ENCODE assay signal across 9 mouse cellular contexts in the genomic region with DNA sequence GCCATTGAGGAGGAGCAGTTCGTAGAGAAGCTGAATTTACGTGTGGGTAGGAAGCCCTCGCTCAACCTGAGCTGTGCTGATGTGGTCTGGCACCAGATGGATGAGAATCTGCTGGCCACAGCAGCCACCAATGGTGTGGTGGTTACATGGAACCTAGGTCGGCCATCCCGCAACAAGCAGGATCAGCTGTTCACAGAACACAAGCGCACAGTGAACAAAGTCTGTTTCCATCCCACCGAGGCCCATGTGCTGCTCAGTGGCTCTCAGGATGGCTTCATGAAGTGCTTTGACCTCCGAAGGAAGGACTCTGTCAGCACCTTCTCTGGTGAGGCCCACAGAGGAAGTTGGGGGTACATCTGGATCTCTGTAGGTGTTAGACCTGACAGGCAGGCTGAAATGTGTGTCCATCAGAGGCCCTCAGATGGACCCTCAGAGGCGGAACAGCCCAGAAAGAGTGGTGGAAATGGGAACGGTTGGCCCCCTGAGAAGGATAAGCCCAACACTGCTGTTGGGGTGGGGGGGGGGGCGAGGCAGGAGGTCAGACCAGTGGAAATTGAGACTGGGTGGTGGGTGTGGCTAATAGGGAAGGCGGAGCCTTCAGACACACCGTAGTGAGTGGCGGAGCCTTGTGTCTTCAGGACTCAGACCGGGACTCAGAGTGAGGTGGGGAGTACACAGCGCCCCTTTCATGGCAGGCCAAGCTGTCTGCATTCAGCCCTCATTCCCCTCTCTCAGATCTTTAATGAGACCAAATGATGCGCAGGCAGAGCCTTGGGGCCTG. TPM values are rescaled to one million over a fixed set of nuclear protein-coding genes. Genes with fewer than 3 reads are reported as not detected.
DNase-seq lines count a peak whose midpoint lies in the region; ATAC-seq and TF ChIP-seq lines count a peak whose summit lies in the region.
"Had no signal": no experiment of that assay in that cellular context is flagged by ENCODE, and none has a peak within 500 bp of the region (broad histone marks: within the 10 kb centered on the region; RNA-seq: fewer than 3 reads in every experiment).

No protein-coding gene starts in this region.

- peak overlapping the region; percentile 89 for H3K4me2 ChIP-seq in lung, embryonic 16.5 days (ENCODE audit: low read depth, low read length)
- H3K4me2 ChIP-seq in limb, embryonic 13.5 days (replicated peaks), result peak overlapping the region; percentile 97

- no peak overlapping the region for H3K27ac ChIP-seq in lung, embryonic 16.5 days (ENCODE audit: low read length)
- no peak overlapping the region for H3K27ac ChIP-seq in embryonic fibroblast, embryonic 13.5 days (ENCODE audit: insufficient read depth, low read length)
- no peak overlapping the region for H3K27ac ChIP-seq in limb, embryonic 13.5 days
- H3K27ac ChIP-seq in olfactory bulb, adult 2 months (ENCODE audit: insufficient read depth, low read depth, low read length), result no peak overlapping the region

- TF ChIP-seq CTCF in lung, adult 2 months (IDR thresholded peaks at IDR 0.05; ENCODE audit: insufficient read depth, low read length), result no peak
- no peak for TF ChIP-seq CTCF in embryonic fibroblast, embryonic 13.5 days (IDR thresholded peaks at IDR 0.05; ENCODE audit: borderline replicate concordance, insufficient read depth, low read length)
- no peak for TF ChIP-seq CTCF in olfactory bulb, adult 2 months (IDR thresholded peaks at IDR 0.05; ENCODE audit: insufficient read depth, low read depth, low read length)

- ATAC-seq in lung, embryonic 16.5 days (ENCODE audit: low read depth), result no peak
- ATAC-seq in limb, embryonic 13.5 days (ENCODE audit: low FRiP score, low read depth), result no peak

- H3K4me1 ChIP-seq in lung, embryonic 16.5 days (replicated peaks; ENCODE audit: control insufficient read depth, insufficient read depth, low read length), result peaks cover 22% of the 10 kb centered on the region
- H3K4me1 ChIP-seq in lung, adult 2 months (ENCODE audit: control insufficient read depth, insufficient read depth, low read length), result peaks cover 12% of the 10 kb centered on the region
- peaks cover 5% of the 10 kb centered on the region; the same call in 1 of the 2 replicates for H3K4me1 ChIP-seq in embryonic fibroblast, embryonic 13.5 days (ENCODE audit: control insufficient read depth, insufficient read depth, low read length)
- H3K4me1 ChIP-seq in limb, embryonic 13.5 days, result peaks cover 41% of the 10 kb centered on the region
- peaks cover 49% of the 10 kb centered on the region for H3K4me1 ChIP-seq in olfactory bulb, adult 2 months (ENCODE audit: control insufficient read depth, insufficient read depth, low read length)

- DNase-seq in lung, adult 2 months, result no peak
- no peak for DNase-seq in retina, postnatal 1 day
- DNase-seq in frontal cortex, postnatal 36 days (ENCODE audit: low spot score in 2 of 2), result no peak
- no peak for DNase-seq in cerebellum, postnatal 14 days
- DNase-seq: thymus, postnatal 36 days had no signal

- H3K9me3 ChIP-seq in lung, embryonic 16.5 days (ENCODE audit: control insufficient read depth, low read length), result no peaks in the 10 kb centered on the region
- no peaks in the 10 kb centered on the region for H3K9me3 ChIP-seq in limb, embryonic 13.5 days

- H3K27me3 ChIP-seq in lung, embryonic 16.5 days (ENCODE audit: control insufficient read depth, insufficient read depth, low read depth, low read length), result peaks cover 10% of the 10 kb centered on the region
- H3K27me3 ChIP-seq in limb, embryonic 13.5 days, result peaks cover 30% of the 10 kb centered on the region

- WGBS in lung, embryonic 16.5 days, result 66% methylated on average over 17 of the region's 17 CpGs
- 70% methylated on average over 16 of the region's 17 CpGs for WGBS in lung, adult 2 months
- WGBS in limb, embryonic 13.5 days, result 72% methylated on average over 17 of the region's 17 CpGs
- WGBS in olfactory bulb, adult 2 months, result 73% methylated on average over 17 of the region's 17 CpGs

- no peak for TF ChIP-seq POLR2A in lung, adult 2 months (IDR thresholded peaks at IDR 0.05; ENCODE audit: borderline replicate concordance, extremely low read depth, low read depth, low read length)
- TF ChIP-seq POLR2A in embryonic fibroblast, embryonic 13.5 days (IDR thresholded peaks at IDR 0.05; ENCODE audit: low read depth, low read length), result no peak
- no peak for TF ChIP-seq POLR2A in olfactory bulb, adult 2 months (IDR thresholded peaks at IDR 0.05; ENCODE audit: insufficient read depth, low read depth, low read length)

- H3K9ac ChIP-seq in lung, embryonic 16.5 days (ENCODE audit: low read length), result peak overlapping the region; percentile 79; the same call in 1 of the 2 replicates
- peak overlapping the region; percentile 77 for H3K9ac ChIP-seq in limb, embryonic 13.5 days

- H3K36me3 ChIP-seq in lung, embryonic 16.5 days (ENCODE audit: control insufficient read depth, insufficient read depth, low read length), result no peaks in the 10 kb centered on the region
- H3K36me3 ChIP-seq in limb, embryonic 13.5 days, result peaks cover 24% of the 10 kb centered on the region

- peak overlapping the region; percentile 62 for H3K4me3 ChIP-seq in lung, embryonic 16.5 days (ENCODE audit: low read length)
- no peak overlapping the region for H3K4me3 ChIP-seq in lung, adult 2 months (replicated peaks; ENCODE audit: extremely low read depth, low read depth, low read length)
- H3K4me3 ChIP-seq in embryonic fibroblast, embryonic 13.5 days (ENCODE audit: insufficient read depth, low read length), result peak overlapping the region; percentile 82
- H3K4me3 ChIP-seq in limb, embryonic 13.5 days, result peak overlapping the region; percentile 67
- peak overlapping the region; percentile 71; the same call in 1 of the 2 replicates for H3K4me3 ChIP-seq in olfactory bulb, adult 2 months (ENCODE audit: insufficient read depth, low read depth, low read length)

RNA-seq across cellular contexts. Expression of a gene that starts 1.1 kb away (rescaled TPM):
- 28.5 and 28.9 TPM in 2 replicates for polyA plus RNA-seq in lung, embryonic 16.5 days (2015; fragmentation: Nextera tagmentation; extraction: Ambion mirVana)
- 29.4 and 34.3 TPM in 2 replicates for polyA plus RNA-seq in lung, adult 2 months (2012; rRNA removed)
- polyA plus RNA-seq in embryonic fibroblast, embryonic 13.5 days (2011; ENCODE audit: insufficient read length, low read depth, missing spikeins), result 13.0 and 14.5 TPM in 2 replicates
- polyA plus RNA-seq in limb, embryonic 13.5 days (2015; fragmentation: Nextera tagmentation; extraction: Ambion mirVana), result 25.2 and 27.7 TPM in 2 replicates
- not detected in 2 replicates for polyA plus RNA-seq in olfactory bulb, adult 2 months (2012; ENCODE audit: insufficient read depth, insufficient read length, low replicate concordance, missing spikeins)

RNA-seq across cellular contexts. Expression of a gene that starts 4.1 kb away (rescaled TPM):
- 55.4 and 57.2 TPM in 2 replicates for polyA plus RNA-seq in lung, embryonic 16.5 days (2015; fragmentation: Nextera tagmentation; extraction: Ambion mirVana)
- polyA plus RNA-seq in lung, adult 2 months (2012; rRNA removed), result 55.1 and 65.2 TPM in 2 replicates
- 24.4 and 27.9 TPM in 2 replicates for polyA plus RNA-seq in embryonic fibroblast, embryonic 13.5 days (2011; ENCODE audit: insufficient read length, low read depth, missing spikeins)
- polyA plus RNA-seq in limb, embryonic 13.5 days (2015; fragmentation: Nextera tagmentation; extraction: Ambion mirVana), result 57.9 and 60.7 TPM in 2 replicates
- polyA plus RNA-seq in olfactory bulb, adult 2 months (2012; ENCODE audit: insufficient read depth, insufficient read length, low replicate concordance, missing spikeins), result not detected in 2 replicates

RNA-seq across cellular contexts. Expression of a gene that starts 8.7 kb away (rescaled TPM):
- polyA plus RNA-seq in lung, embryonic 16.5 days (2015; fragmentation: Nextera tagmentation; extraction: Ambion mirVana), result 314 and 316 TPM in 2 replicates
- polyA plus RNA-seq in lung, adult 2 months (2012; rRNA removed), result 131 and 160 TPM in 2 replicates
- polyA plus RNA-seq in embryonic fibroblast, embryonic 13.5 days (2011; ENCODE audit: insufficient read length, low read depth, missing spikeins), result 115 and 118 TPM in 2 replicates
- 359 and 366 TPM in 2 replicates for polyA plus RNA-seq in limb, embryonic 13.5 days (2015; fragmentation: Nextera tagmentation; extraction: Ambion mirVana)
- polyA plus RNA-seq in olfactory bulb, adult 2 months (2012; ENCODE audit: insufficient read depth, insufficient read length, low replicate concordance, missing spikeins), result not detected in 2 replicates

RNA-seq across cellular contexts. Expression of a gene that starts 12.5 kb away (rescaled TPM):
- polyA plus RNA-seq in lung, embryonic 16.5 days (2015; fragmentation: Nextera tagmentation; extraction: Ambion mirVana), result 0.68 and 1.5 TPM in 2 replicates
- 9.1 and 14.1 TPM in 2 replicates for polyA plus RNA-seq in lung, adult 2 months (2012; rRNA removed)
- 1.8 and 2.1 TPM in 2 replicates for polyA plus RNA-seq in embryonic fibroblast, embryonic 13.5 days (2011; ENCODE audit: insufficient read length, low read depth, missing spikeins)
- polyA plus RNA-seq in limb, embryonic 13.5 days (2015; fragmentation: Nextera tagmentation; extraction: Ambion mirVana), result 1.4 and 1.6 TPM in 2 replicates
- polyA plus RNA-seq in olfactory bulb, adult 2 months (2012; ENCODE audit: insufficient read depth, insufficient read length, low replicate concordance, missing spikeins), result not detected in 2 replicates

RNA-seq across cellular contexts. Expression of a gene that starts 15.7 kb away (rescaled TPM):
- 1.1 and 1.2 TPM in 2 replicates for polyA plus RNA-seq in lung, embryonic 16.5 days (2015; fragmentation: Nextera tagmentation; extraction: Ambion mirVana)
- 4.0 and 5.0 TPM in 2 replicates for polyA plus RNA-seq in lung, adult 2 months (2012; rRNA removed)
- polyA plus RNA-seq in embryonic fibroblast, embryonic 13.5 days (2011; ENCODE audit: insufficient read length, low read depth, missing spikeins), result 4.1 and 4.7 TPM in 2 replicates
- 2.2 and 2.8 TPM in 2 replicates for polyA plus RNA-seq in limb, embryonic 13.5 days (2015; fragmentation: Nextera tagmentation; extraction: Ambion mirVana)
- not detected in 2 replicates for polyA plus RNA-seq in olfactory bulb, adult 2 months (2012; ENCODE audit: insufficient read depth, insufficient read length, low replicate concordance, missing spikeins)

Comparison
In these comparisons a context has a peak if more than half of its experiments do, and no peak if none do; other contexts are left out.
1. RNA of a gene that starts 1.1 kb away (polyA plus RNA-seq): 29.4 to 34.3 TPM in lung, adult 2 months, 28.5 to 28.9 TPM in lung, embryonic 16.5 days, 25.2 to 27.7 TPM in limb, embryonic 13.5 days and 13.0 to 14.5 TPM in embryonic fibroblast, embryonic 13.5 days; not detected in olfactory bulb, adult 2 months; every median in the first group is over 10 times any median in the second.
2. RNA of a gene that starts 4.1 kb away (polyA plus RNA-seq): 55.1 to 65.2 TPM in lung, adult 2 months, 57.9 to 60.7 TPM in limb, embryonic 13.5 days, 55.4 to 57.2 TPM in lung, embryonic 16.5 days and 24.4 to 27.9 TPM in embryonic fibroblast, embryonic 13.5 days; not detected in olfactory bulb, adult 2 months; every median in the first group is over 10 times any median in the second.